Mouse (Mus musculus) intestine, postnatal 0 days (tissue): ENCODE measurements around the gene Olfr1391. TPM values are rescaled to one million over a fixed set of nuclear protein-coding genes. Genes with fewer than 3 reads are reported as not detected.
"Not testable (repeated sequence)": the region's sequence is repeated elsewhere in the genome, so short reads cannot be mapped to it uniquely, and the experiment has no call there.

Source experiments
- ATAC-seq: fragments of 200-750 bp; cut with Nextera tagmentation; 2 replicates; pipeline ENCODE4 v1.8.0; 2017; ENCODE audit warnings: mild to moderate bottlenecking, moderate TSS enrichment, moderate library complexity
- H3K27ac ChIP-seq: fragments of 300-500 bp; sonication (generic); 2 replicates; pipeline ENCODE4 v1.5.1; 2014; ENCODE audit warnings: mild to moderate bottlenecking, low read depth, low read length, moderate library complexity
- H3K27me3 ChIP-seq: fragments of 300-500 bp; sonication (generic); replicated peaks from 2 replicates; pipeline ENCODE4 v1.6.1; 2014; ENCODE audit warnings: low read length, mixed read lengths; ENCODE audit not compliant: control insufficient read depth, insufficient read depth
- H3K36me3 ChIP-seq: fragments of 300-500 bp; sonication (generic); 2 replicates; pipeline ENCODE4 v1.6.1; 2014; ENCODE audit warnings: mild to moderate bottlenecking, moderate library complexity; ENCODE audit not compliant: control insufficient read depth, insufficient read depth
- H3K4me1 ChIP-seq: fragments of 300-500 bp; sonication (generic); replicated peaks from 2 replicates; pipeline ENCODE4 v1.6.1; 2014; ENCODE audit warnings: antibody characterized with exemption, low read length, mixed read lengths; ENCODE audit not compliant: control insufficient read depth, insufficient read depth
- H3K4me2 ChIP-seq: fragments of 300-500 bp; sonication (generic); replicated peaks from 2 replicates; pipeline ENCODE4 v1.6.1; 2014; ENCODE audit warnings: low read depth, mild to moderate bottlenecking, moderate library complexity
- H3K4me3 ChIP-seq: fragments of 300-500 bp; sonication (generic); 2 replicates; pipeline ENCODE4 v1.5.1; 2014; ENCODE audit warnings: low read depth, low read length
- H3K9ac ChIP-seq: fragments of 300-500 bp; sonication (generic); 2 replicates; pipeline ENCODE4 v1.6.1; 2014; ENCODE audit warnings: mild to moderate bottlenecking, low read depth, low read length
- H3K9me3 ChIP-seq: fragments of 300-500 bp; sonication (generic); 2 replicates; pipeline ENCODE4 v1.6.1; 2016; ENCODE audit warnings: mixed run types; ENCODE audit not compliant: control insufficient read depth
- CTCF ChIP-seq: sonication (generic); IDR thresholded peaks from 2 replicates; pipeline ENCODE4 v1.5.1; 2016; ENCODE audit warnings: low read depth, mild to moderate bottlenecking, control low read depth, antibody characterized with exemption, moderate library complexity
- WGBS: fragments of 180-500 bp; shearing (Covaris S2); extraction: QIAGEN DNeasy Blood & Tissue Kit; methylation state at CpG from one replicate; pipeline ENCODE4 v1.1.7; 2014; 5-methylcytosine and 5-hydroxymethylcytosine counted together
- polyA plus RNA-seq: library from polyadenylated mRNA; unstranded; fragments of >200 nt; fragmentation: Nextera tagmentation; extraction: Ambion mirVana; gene quantifications from 2 replicates; pipeline ENCODE4 v1.2.1, GENCODE M21; 2015

Olfr1391 gene
- polyA plus RNA-seq, 1 experiment from 2014 or later = not detected

- H3K4me3 ChIP-seq = no peak within 1 kb of the TSS
- no peak within 1 kb of the TSS for H3K4me2 ChIP-seq
- H3K36me3 ChIP-seq = no peaks in the 10 kb centered on the region
- H3K9ac ChIP-seq = no peak within 1 kb of the TSS
- H3K27ac ChIP-seq = no peak within 1 kb of the TSS
- TF ChIP-seq CTCF = no peak
- no peaks in the 10 kb centered on the region for H3K9me3 ChIP-seq
- no peaks in the 10 kb centered on the region for H3K4me1 ChIP-seq
- no peak for ATAC-seq
- no peaks in the 10 kb centered on the region for H3K27me3 ChIP-seq
Observed at GRCm38 (mm10) chr11:49304441-49304840, 18.1 kb upstream of the Olfr1391 start, which contains the start of gene Olfr10. Gene Olfr10, plus strand, starts transcription at chr11:49304741.

- not testable (repeated sequence) for H3K4me1 ChIP-seq, H3K9ac ChIP-seq, H3K4me3 ChIP-seq, H3K4me2 ChIP-seq, H3K36me3 ChIP-seq, H3K9me3 ChIP-seq, H3K27me3 ChIP-seq, ATAC-seq, H3K27ac ChIP-seq
- 57% methylated on average over 5 of the region's 5 CpGs for WGBS
Observed at GRCm38 (mm10) chr11:49308547-49308946, 14.0 kb upstream of the Olfr1391 start.

GRCm38 (mm10) chr11:49326726-49327125, 4.2 kb downstream of the Olfr1391 start:
- Histone ChIP-seq H3K27me3 (no peaks in the 10 kb centered on the region), H3K4me2 (no peak overlapping the region), H3K4me3 (no peak overlapping the region), H3K36me3 (no peaks in the 10 kb centered on the region), H3K27ac (no peak overlapping the region), H3K4me1 (no peaks in the 10 kb centered on the region), H3K9ac (no peak overlapping the region), H3K9me3 (no peaks in the 10 kb centered on the region)
- no peak for ATAC-seq
- 83% methylated on average over 3 of the region's 3 CpGs for WGBS
- TF ChIP-seq CTCF = no peak

GRCm38 (mm10) chr11:49329686-49330085, 7.1 kb downstream of the Olfr1391 start:
- Histone ChIP-seq H3K27ac (no peak overlapping the region), H3K27me3 (no peaks in the 10 kb centered on the region), H3K9me3 (no peaks in the 10 kb centered on the region), H3K4me2 (no peak overlapping the region), H3K4me3 (no peak overlapping the region), H3K4me1 (no peaks in the 10 kb centered on the region), H3K9ac (no peak overlapping the region), H3K36me3 (no peaks in the 10 kb centered on the region)
- TF ChIP-seq CTCF = no peak
- 75% methylated on average over 1 of the region's 1 CpGs for WGBS
- ATAC-seq = no peak

- Histone ChIP-seq H3K9me3 (no peaks in the 10 kb centered on the region), H3K4me1 (no peaks in the 10 kb centered on the region), H3K4me2 (no peak within 1 kb of the TSS), H3K27ac (no peak within 1 kb of the TSS), H3K9ac (no peak within 1 kb of the TSS), H3K36me3 (no peaks in the 10 kb centered on the region), H3K4me3 (no peak within 1 kb of the TSS), H3K27me3 (no peaks in the 10 kb centered on the region)
- ATAC-seq = no peak
- whole genome bisulfite sequencing = 75% methylated on average over 1 of the region's 1 CpGs
- no peak for TF ChIP-seq CTCF
Observed at GRCm38 (mm10) chr11:49334888-49335287, 12.3 kb downstream of the Olfr1391 start, which contains the start of gene Olfr1390. Gene Olfr1390, plus strand, starts transcription at chr11:49335188.

GRCm38 (mm10) chr11:49337150-49337832, 14.7 kb downstream of the Olfr1391 start:
- Histone ChIP-seq H3K9ac (no peak overlapping the region), H3K27me3 (no peaks in the 10 kb centered on the region), H3K27ac (no peak overlapping the region), H3K4me2 (no peak overlapping the region), H3K4me3 (no peak overlapping the region), H3K9me3 (no peaks in the 10 kb centered on the region), H3K36me3 (no peaks in the 10 kb centered on the region), H3K4me1 (no peaks in the 10 kb centered on the region)
- WGBS = 69% methylated on average over 4 of the region's 4 CpGs
- no peak for ATAC-seq
- no peak for TF ChIP-seq CTCF

Other genes with a start within 250 kb of the Olfr1391 start
- 29.2 and 29.5 TPM in 2 replicates for gene Ifi47, start 246.2 kb upstream of the Olfr1391 start, polyA plus RNA-seq
- 0.04 TPM in 1 of 2 replicates, not detected in the other for gene Olfr1396, start 207.9 kb upstream of the Olfr1391 start, polyA plus RNA-seq
- gene Olfr1395, start 180.5 kb upstream of the Olfr1391 start, polyA plus RNA-seq = not detected in 2 replicates
- gene Olfr1394, start 168.4 kb upstream of the Olfr1391 start, polyA plus RNA-seq = not detected in 2 replicates
- gene Btnl9, start 135.6 kb upstream of the Olfr1391 start, polyA plus RNA-seq = 0.75 and 0.86 TPM in 2 replicates
- 8.4 TPM in 2 replicates for gene Zfp62, start 119.5 kb upstream of the Olfr1391 start, polyA plus RNA-seq
- gene Mgat1, start 78.6 kb upstream of the Olfr1391 start, polyA plus RNA-seq = 59.0 and 62.2 TPM in 2 replicates
- gene Olfr1393, start 44.4 kb upstream of the Olfr1391 start, polyA plus RNA-seq = 0.16 TPM in 1 of 2 replicates, not detected in the other
- gene Olfr1392, start 37.5 kb upstream of the Olfr1391 start, polyA plus RNA-seq = 0.08 TPM in 1 of 2 replicates, not detected in the other
- not detected in 2 replicates for gene Olfr10, start 18.0 kb upstream of the Olfr1391 start, polyA plus RNA-seq
- gene Olfr1390, start 12.4 kb downstream of the Olfr1391 start, polyA plus RNA-seq = not detected in 2 replicates
- gene Olfr1389, start 100.3 kb downstream of the Olfr1391 start, polyA plus RNA-seq = not detected in 2 replicates
- gene Olfr1388, start 113.9 kb downstream of the Olfr1391 start, polyA plus RNA-seq = 0.10 TPM in 2 replicates
- gene Olfr1387, start 132.6 kb downstream of the Olfr1391 start, polyA plus RNA-seq = not detected in 2 replicates
- not detected in 2 replicates for gene Olfr1386, start 142.3 kb downstream of the Olfr1391 start, polyA plus RNA-seq
- not detected in 2 replicates for gene Olfr1385, start 166.3 kb downstream of the Olfr1391 start, polyA plus RNA-seq
- not detected in 2 replicates for gene Olfr1384, start 184.0 kb downstream of the Olfr1391 start, polyA plus RNA-seq
- gene Olfr1383, start 196.9 kb downstream of the Olfr1391 start, polyA plus RNA-seq = not detected in 2 replicates
- gene Olfr1382, start 205.5 kb downstream of the Olfr1391 start, polyA plus RNA-seq = not detected in 2 replicates
- gene Olfr1381, start 220.7 kb downstream of the Olfr1391 start, polyA plus RNA-seq = not detected in 2 replicates
- gene Olfr1380, start 234.1 kb downstream of the Olfr1391 start, polyA plus RNA-seq = not detected in 2 replicates